Mouse (Mus musculus) MEL (cell line): ENCODE measurements around the gene Dyrk3.

ENCODE experiments used
- CTCF ChIP-seq, 3 experiments: IDR thresholded peaks in 2 of 3; conservative IDR thresholded peaks in 1 of 3; 2 replicates each; pipeline ENCODE4 v1.5.1; 2011 to 2012; ENCODE audit warnings: low read length in 3 of 3, low read depth in 2 of 3, mild to moderate bottlenecking in 2 of 3, improper control_type of control experiment in 1 of 3, inconsistent platforms in 1 of 3, mixed read lengths in 1 of 3, moderate library complexity in 1 of 3; ENCODE audit not compliant: control insufficient read depth in 1 of 3, insufficient read depth in 1 of 3, poor library complexity in 1 of 3, severe bottlenecking in 1 of 3
- GATA1 ChIP-seq: IDR thresholded peaks from 2 replicates; pipeline ENCODE4 v1.6.1; 2011; ENCODE audit warnings: low read depth, low read length, improper control_type of control experiment
- HCFC1 ChIP-seq: IDR thresholded peaks from 2 replicates; pipeline ENCODE4 v1.6.1; 2012; ENCODE audit warnings: low read depth, mild to moderate bottlenecking, inconsistent platforms, low read length, improper control_type of control experiment, moderate library complexity
- MAZ ChIP-seq: IDR thresholded peaks from 2 replicates; pipeline ENCODE4 v1.6.1; 2012; ENCODE audit warnings: low read depth, mild to moderate bottlenecking, inconsistent platforms, low read length, improper control_type of control experiment
- MXI1 ChIP-seq: IDR thresholded peaks from 2 replicates; pipeline ENCODE4 v1.6.1; 2011; ENCODE audit warnings: mild to moderate bottlenecking, low read depth, low read length, improper control_type of control experiment
- TCF12 ChIP-seq: IDR thresholded peaks from 2 replicates; pipeline ENCODE4 v1.6.1; 2014; ENCODE audit warnings: low read depth, mild to moderate bottlenecking, inconsistent platforms, low read length, improper control_type of control experiment, moderate library complexity
- USF1 ChIP-seq: IDR thresholded peaks from 2 replicates; pipeline ENCODE4 v1.6.1; 2014; ENCODE audit warnings: low read depth, mild to moderate bottlenecking, inconsistent platforms, low read length, improper control_type of control experiment, moderate library complexity

DNA sequence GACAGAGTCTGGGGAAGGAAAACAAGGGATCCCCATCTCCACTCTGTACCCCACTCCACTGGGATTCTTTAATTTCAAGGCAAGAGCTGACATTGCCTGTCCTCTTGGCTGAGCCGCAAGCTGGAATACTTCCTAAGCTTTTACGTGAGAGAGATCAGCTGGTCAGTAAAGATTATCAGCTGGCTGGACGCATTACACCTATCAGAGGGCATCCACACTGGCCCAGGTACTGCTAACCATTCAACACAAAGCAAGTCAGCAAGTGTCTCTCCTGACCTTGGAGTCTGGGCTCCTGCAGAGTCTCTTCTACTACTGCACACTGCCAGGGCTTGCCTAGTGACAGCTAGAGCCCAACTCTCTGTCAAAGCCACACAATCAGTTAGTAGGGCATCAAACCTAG, 46.7 kb downstream of the Dyrk3 start:
- TF ChIP-seq HCFC1: no peak
- no peak for TF ChIP-seq CTCF (IDR thresholded peaks at IDR 0.05 in 2 of 3, conservative IDR thresholded peaks at IDR 0.05 in 1 of 3; ENCODE audit: control insufficient read depth in 1 of 3, insufficient read depth in 1 of 3, low read depth in 2 of 3, low read length in 3 of 3, poor library complexity in 1 of 3, severe bottlenecking in 1 of 3)
- no peak for TF ChIP-seq MXI1
- no peak for TF ChIP-seq MAZ
- no peak for TF ChIP-seq GATA1
- TF ChIP-seq USF1: no peak
- no peak for TF ChIP-seq TCF12
